Mouse (Mus musculus) heart, postnatal 0 days (tissue): ENCODE measurements around the gene Chpf2. TPM values are rescaled to one million over a fixed set of nuclear protein-coding genes. Genes with fewer than 3 reads are reported as not detected.
A peak's percentile ranks its signal among the peaks of the same experiment; 100 is the strongest.

Source experiments
- ATAC-seq: fragments of 200-750 bp; cut with Nextera tagmentation; 2 replicates; pipeline ENCODE4 v1.8.0; 2017; ENCODE audit warnings: low read depth, moderate number of reproducible peaks, moderate library complexity; ENCODE audit not compliant: insufficient read depth
- DNase-seq: peaks from one replicate; pipeline ENCODE4 v3.0.0-alpha.2; 2016; ENCODE audit warnings: low spot score
- H3K27ac ChIP-seq: fragments of 300-500 bp; sonication (generic); 2 replicates; pipeline ENCODE4 v1.5.1; 2014; ENCODE audit warnings: low read depth, mild to moderate bottlenecking
- H3K27me3 ChIP-seq: fragments of 300-500 bp; sonication (generic); 2 replicates; pipeline ENCODE4 v1.6.1; 2014; ENCODE audit warnings: low read length, mixed read lengths; ENCODE audit not compliant: control insufficient read depth, insufficient read depth
- H3K36me3 ChIP-seq: fragments of 300-500 bp; sonication (generic); replicated peaks from 2 replicates; pipeline ENCODE4 v1.6.1; 2014; ENCODE audit warnings: low read length, mixed read lengths; ENCODE audit not compliant: control insufficient read depth, insufficient read depth
- H3K4me1 ChIP-seq: fragments of 300-500 bp; sonication (generic); 2 replicates; pipeline ENCODE4 v1.6.1; 2014; ENCODE audit warnings: antibody characterized with exemption; ENCODE audit not compliant: control insufficient read depth, insufficient read depth
- H3K4me2 ChIP-seq: fragments of 300-500 bp; sonication (generic); 2 replicates; pipeline ENCODE4 v1.6.1; 2014; ENCODE audit warnings: low read depth, mild to moderate bottlenecking, low read length, moderate library complexity
- H3K4me3 ChIP-seq: fragments of 300-500 bp; sonication (generic); 2 replicates; pipeline ENCODE4 v1.5.1; 2014; ENCODE audit warnings: low read depth, low read length
- H3K9ac ChIP-seq: fragments of 300-500 bp; sonication (generic); replicated peaks from 2 replicates; pipeline ENCODE4 v1.6.1; 2014; ENCODE audit warnings: low read depth, low read length, mixed read lengths
- H3K9me3 ChIP-seq: fragments of 300-500 bp; sonication (generic); replicated peaks from 2 replicates; pipeline ENCODE4 v1.6.1; 2016; ENCODE audit warnings: low read length; ENCODE audit not compliant: control insufficient read depth
- CTCF ChIP-seq: IDR thresholded peaks from 2 replicates; pipeline ENCODE4 v1.5.1; 2016; ENCODE audit warnings: antibody characterized with exemption, control low read depth, low read depth
- EP300 ChIP-seq: IDR thresholded peaks from 2 replicates; pipeline ENCODE4 v1.6.1; 2016; ENCODE audit warnings: antibody characterized with exemption, low read depth
- WGBS: fragments of 180-500 bp; shearing (Covaris S2); extraction: QIAGEN DNeasy Blood & Tissue Kit; methylation state at CpG from one replicate; pipeline ENCODE4 v1.1.7; 2014; 5-methylcytosine and 5-hydroxymethylcytosine counted together
- polyA plus RNA-seq: library from polyadenylated mRNA; unstranded; fragments of >200 nt; fragmentation: Nextera tagmentation; extraction: Ambion mirVana; gene quantifications from 2 replicates; pipeline ENCODE4 v1.2.1, GENCODE M21; 2015
- total RNA-seq: library from RNA; depleted of rRNA; stranded (reverse); fragments of >200 nt; gene quantifications from 2 replicates; pipeline ENCODE4 v1.2.3, GENCODE M21; 2014; ENCODE audit warnings: low replicate concordance

Gene Chpf2
- total and polyA plus RNA-seq, 2 experiments from 2014 or later, result 13.2 to 64.4 TPM

DNA sequence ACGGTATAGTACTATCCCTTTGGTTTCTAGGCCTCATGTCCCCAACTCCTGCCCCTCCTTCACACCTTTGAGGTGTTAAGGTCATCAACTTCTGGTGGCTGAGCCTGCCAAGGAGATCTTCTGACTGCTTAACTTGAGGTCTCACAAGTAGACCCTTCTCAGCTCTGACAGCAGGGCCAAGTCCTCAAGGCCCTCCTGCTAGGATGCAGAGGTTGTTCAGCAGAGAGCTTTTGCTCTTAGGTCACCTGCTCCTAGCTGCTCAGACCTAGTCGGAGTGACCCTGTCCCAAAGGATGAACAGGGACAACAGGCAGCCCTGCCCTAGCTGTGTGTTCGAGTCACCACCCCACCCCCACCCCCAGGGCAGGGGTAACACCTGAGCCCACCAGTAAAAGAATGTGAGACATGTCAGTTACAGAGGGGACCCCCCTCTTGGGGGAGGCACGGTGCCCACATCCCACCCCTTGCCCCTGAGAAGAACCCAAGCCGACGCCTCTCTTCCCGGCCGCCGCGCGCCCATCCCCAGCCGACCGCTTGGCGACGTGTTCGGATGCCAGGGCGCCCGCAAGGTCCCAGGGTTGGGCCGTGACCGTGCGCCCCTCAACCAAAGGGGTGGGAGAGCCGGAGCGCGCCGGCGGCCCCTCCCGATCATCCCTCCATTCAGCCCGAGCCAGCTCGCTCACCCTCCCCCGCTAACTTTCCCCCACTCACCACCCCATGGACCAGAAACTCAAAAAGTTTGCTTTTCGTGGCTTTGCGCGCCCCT, 14.7 kb downstream of the Chpf2 start:
- H3K4me1 ChIP-seq, result peaks cover 39% of the 10 kb centered on the region
- ATAC-seq (0 out of 2 replicates have a peak, but pooled peaks have one; percentile 7), DNase-seq (no peak)
- H3K4me2 ChIP-seq, result peak overlapping the region; percentile 80
- TF ChIP-seq CTCF (no peak), EP300 (no peak)
- H3K36me3 ChIP-seq, result no peaks in the 10 kb centered on the region
- H3K4me3 ChIP-seq, result peak overlapping the region; percentile 63
- H3K9ac ChIP-seq, result peak overlapping the region; percentile 80
- H3K9me3 ChIP-seq, result no peaks in the 10 kb centered on the region
- peak overlapping the region; percentile 98 for H3K27ac ChIP-seq
- H3K27me3 ChIP-seq, result no peaks in the 10 kb centered on the region
- WGBS, result 1% methylated on average over 33 of the region's 33 CpGs

DNA sequence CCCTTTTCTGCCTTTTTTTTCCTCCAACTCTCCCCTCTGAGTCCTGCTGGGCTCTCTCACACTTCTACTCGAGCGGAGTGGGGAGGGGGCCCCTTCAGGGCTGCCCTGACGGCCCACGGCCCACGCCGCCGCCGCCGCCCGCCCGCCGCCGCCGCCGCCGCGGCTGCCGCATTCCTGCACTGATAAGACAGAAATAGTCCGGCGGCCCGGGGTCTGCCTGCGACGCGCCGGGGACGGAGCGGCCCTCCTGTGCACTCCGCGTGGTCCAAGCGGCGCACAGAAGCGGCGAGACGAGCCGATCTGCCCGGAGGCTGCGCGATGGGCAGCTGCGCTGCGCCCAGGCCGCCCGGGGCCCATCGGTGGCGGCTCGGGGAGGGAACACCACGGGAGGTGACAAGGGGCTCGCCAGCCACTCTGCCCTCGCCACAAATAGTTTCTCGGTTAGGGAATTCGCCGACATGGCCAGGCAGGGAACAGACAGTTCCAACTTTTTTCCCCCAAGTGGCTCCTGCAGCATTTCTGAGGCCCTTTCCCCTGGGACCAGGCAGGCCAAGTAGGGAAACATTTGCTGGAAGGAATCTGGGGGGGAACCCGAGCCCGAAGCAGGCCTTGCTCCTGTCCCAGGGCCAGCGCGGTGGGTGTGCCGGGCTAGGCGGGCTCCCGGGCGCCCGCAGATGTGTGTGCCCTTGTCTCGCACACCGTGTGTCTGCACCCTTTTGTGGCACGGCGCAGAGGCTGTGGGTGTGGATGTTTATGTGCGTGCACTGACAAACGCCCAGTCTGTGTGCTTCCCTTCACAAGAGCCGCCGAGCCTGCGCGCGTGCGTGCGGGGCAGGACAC, 15.6 kb downstream of the Chpf2 start:
- ATAC-seq (peak; percentile 74), DNase-seq (peak; percentile 80)
- Histone ChIP-seq H3K4me2 (peak overlapping the region; percentile 80), H3K36me3 (no peaks in the 10 kb centered on the region), H3K27me3 (no peaks in the 10 kb centered on the region), H3K27ac (peak overlapping the region; percentile 98), H3K4me1 (peaks cover 41% of the 10 kb centered on the region), H3K4me3 (peak overlapping the region; percentile 63), H3K9ac (peak overlapping the region; percentile 80), H3K9me3 (no peaks in the 10 kb centered on the region)
- TF ChIP-seq CTCF, result no peak
- TF ChIP-seq EP300, result no peak
- under 1% methylated on average over 73 of the region's 73 CpGs for WGBS

DNA sequence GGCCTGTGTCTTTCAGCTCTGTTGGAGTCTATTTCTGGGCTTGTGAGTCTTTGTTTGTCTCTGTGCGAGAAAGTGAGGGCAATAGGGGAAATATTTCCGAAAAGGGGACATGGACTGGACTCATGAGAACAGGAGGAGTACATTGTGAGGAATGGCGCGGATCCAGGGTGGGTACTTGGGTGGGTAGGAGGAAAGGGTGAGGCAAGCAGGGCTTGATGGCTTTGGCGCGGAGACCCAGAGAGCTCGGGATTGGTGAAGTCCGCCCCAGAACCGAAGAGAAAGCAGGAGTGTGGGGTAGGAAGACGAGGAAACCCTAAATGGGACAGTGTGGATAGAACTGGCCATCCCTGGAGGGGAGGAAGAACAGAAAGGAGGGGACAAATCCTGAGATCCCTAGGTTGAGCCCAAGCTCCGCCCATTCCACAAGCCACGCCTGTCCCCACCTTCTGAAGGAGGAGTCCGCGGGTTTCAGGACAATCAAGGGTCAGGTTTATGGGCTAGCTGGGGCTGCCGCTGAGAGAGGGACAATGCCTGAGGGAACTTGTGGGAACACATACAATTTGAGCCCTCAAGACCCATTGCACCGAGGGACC, 16.3 kb downstream of the Chpf2 start:
- TF ChIP-seq CTCF, result no peak
- TF ChIP-seq EP300, result no peak

DNA sequence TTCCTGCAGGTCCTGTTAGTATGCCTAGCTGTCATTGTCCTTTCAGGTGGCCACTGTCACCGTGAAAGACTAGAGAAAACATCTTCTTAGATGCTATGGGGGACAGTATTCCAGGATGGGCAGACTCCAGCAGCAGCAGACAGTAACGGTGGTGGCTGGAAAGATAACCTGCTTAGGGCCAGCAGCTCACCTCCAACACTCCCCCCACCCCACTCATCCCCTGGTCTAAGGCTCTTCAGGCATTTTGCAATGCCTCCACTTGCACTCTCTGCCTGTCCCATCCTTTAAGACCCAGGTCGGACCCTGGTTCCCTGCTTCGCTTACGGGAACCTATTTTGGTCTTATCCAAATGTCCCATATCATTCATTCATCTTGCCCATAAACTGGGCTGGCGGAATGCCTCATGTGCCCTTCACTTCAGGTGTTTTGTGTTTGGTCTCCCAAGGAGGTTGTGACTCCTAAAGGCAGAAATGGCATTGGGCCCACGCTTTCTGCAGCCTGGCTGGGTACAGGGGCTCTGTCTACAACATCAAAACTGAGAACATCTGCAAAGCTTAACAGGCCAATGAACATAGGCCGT, 17.0 kb downstream of the Chpf2 start:
- WGBS, result 59% methylated on average over 8 of the region's 8 CpGs

More for the DNA sequence above, 16.3 kb downstream of the Chpf2 start:
- Histone ChIP-seq H3K36me3 (no peaks in the 10 kb centered on the region), H3K4me2 (peak overlapping the region; percentile 80), H3K27ac (peak overlapping the region; percentile 98), H3K4me3 (peak overlapping the region; percentile 63), H3K4me1 (peaks cover 40% of the 10 kb centered on the region), H3K27me3 (no peaks in the 10 kb centered on the region), H3K9me3 (no peaks in the 10 kb centered on the region), H3K9ac (peak overlapping the region; percentile 80)
- DNase-seq, result peak; percentile 93
- under 1% methylated on average over 16 of the region's 16 CpGs for WGBS
- ATAC-seq, result peak; percentile 42

DNA sequence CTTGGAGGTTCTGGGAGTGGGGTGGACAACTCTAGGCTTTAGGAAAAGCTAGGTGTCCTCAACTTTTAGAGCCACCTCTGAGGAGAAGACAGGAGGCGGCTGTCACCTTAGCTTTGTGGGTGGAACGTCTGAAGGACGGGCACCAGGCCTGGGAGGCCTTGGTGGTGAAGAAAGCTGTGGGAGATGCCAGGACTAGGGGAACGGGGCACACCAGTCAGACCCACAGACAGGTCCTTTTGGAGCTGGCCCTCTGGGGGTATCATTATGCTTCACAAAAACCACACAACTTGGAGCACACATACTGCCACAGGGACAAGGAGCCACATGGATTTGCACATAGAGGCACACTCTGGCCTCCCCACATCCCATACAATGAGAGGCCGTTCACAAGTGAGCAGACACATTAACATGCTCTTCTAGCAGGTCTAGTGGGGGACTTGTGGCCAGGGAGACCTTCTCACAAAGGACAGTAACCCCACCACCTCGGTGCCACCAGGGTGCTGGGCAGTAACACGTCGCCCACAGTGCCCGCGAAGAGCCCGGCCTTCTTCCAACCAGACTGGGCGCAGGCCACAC, 17.6 kb downstream of the Chpf2 start:
- peak overlapping the region; percentile 98 for H3K27ac ChIP-seq
- H3K4me2 ChIP-seq, result peak overlapping the region; percentile 69
- TF ChIP-seq CTCF, result no peak
- DNase-seq (no peak), ATAC-seq (no peak)
- peaks cover 33% of the 10 kb centered on the region for H3K4me1 ChIP-seq
- no peaks in the 10 kb centered on the region for H3K27me3 ChIP-seq
- 11% methylated on average over 12 of the region's 12 CpGs for WGBS
- H3K9ac ChIP-seq, result peak overlapping the region; percentile 62
- no peaks in the 10 kb centered on the region for H3K36me3 ChIP-seq
- H3K9me3 ChIP-seq, result no peaks in the 10 kb centered on the region
- H3K4me3 ChIP-seq, result peak overlapping the region; percentile 73

More for the DNA sequence above, 17.0 kb downstream of the Chpf2 start:
- Histone ChIP-seq H3K4me1 (peaks cover 33% of the 10 kb centered on the region), H3K4me2 (peak overlapping the region; percentile 80), H3K27me3 (no peaks in the 10 kb centered on the region), H3K27ac (peak overlapping the region; percentile 98), H3K36me3 (no peaks in the 10 kb centered on the region), H3K4me3 (peak overlapping the region; percentile 63), H3K9ac (peak overlapping the region; percentile 80), H3K9me3 (no peaks in the 10 kb centered on the region)
- TF ChIP-seq EP300, result no peak
- TF ChIP-seq CTCF, result no peak
- ATAC-seq, result no peak
- DNase-seq, result no peak
